Mouse (Mus musculus): ENCODE data around the gene Bcar1.

DNA sequence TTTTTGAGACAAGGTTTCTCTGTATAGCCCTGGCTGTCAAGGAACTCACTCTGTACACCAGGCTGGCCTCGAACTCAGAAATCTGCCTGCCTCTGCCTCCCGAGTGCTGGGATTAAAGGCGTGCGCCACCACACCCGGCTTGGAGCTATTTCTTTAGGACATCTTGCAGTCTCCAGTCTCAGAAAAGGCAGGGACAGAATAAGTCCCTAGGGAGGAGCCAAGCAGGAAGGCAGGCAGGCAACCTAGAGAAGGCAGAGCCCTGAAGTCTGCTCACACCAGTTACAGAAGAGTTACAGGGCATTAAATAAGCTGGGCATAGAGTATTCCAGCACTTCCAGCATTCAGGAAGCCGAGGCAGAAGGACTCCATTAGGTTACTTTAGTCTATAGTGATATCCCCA lies 18.3 kb downstream of the Bcar1 start:
- TF ChIP-seq TAL1 (IDR thresholded peaks at IDR 0.05; ENCODE audit: low read length) (no peak), GATA1 (IDR thresholded peaks at IDR 0.05; ENCODE audit: low read length) (no peak)

Measured in erythroblast, embryonic 14.5 days (primary cell).